Mouse (Mus musculus) forebrain, embryonic 15.5 days (tissue): ENCODE results near the gene Mrfap1. TPM values are rescaled to one million over a fixed set of nuclear protein-coding genes. Genes with fewer than 3 reads are reported as not detected.
A peak's percentile ranks its signal among the peaks of the same experiment; 100 is the strongest.

ENCODE experiments used
- ATAC-seq: fragments of 200-750 bp; cut with Nextera tagmentation; replicated peaks from 2 replicates; pipeline ENCODE4 v1.8.0; 2017; ENCODE audit warnings: mild to moderate bottlenecking, moderate TSS enrichment, moderate library complexity
- H3K27ac ChIP-seq: fragments of 300-500 bp; sonication (generic); replicated peaks from 2 replicates; pipeline ENCODE4 v1.5.1; 2015; ENCODE audit warnings: mild to moderate bottlenecking, inconsistent platforms
- H3K27me3 ChIP-seq: fragments of 300-500 bp; sonication (generic); 2 replicates; pipeline ENCODE4 v1.6.1; 2015; ENCODE audit warnings: inconsistent platforms
- H3K36me3 ChIP-seq: fragments of 300-500 bp; sonication (generic); 2 replicates; pipeline ENCODE4 v1.6.1; 2015; ENCODE audit warnings: mild to moderate bottlenecking, inconsistent platforms
- H3K4me1 ChIP-seq: fragments of 300-500 bp; sonication (generic); 2 replicates; pipeline ENCODE4 v1.6.1; 2015; ENCODE audit warnings: inconsistent platforms
- H3K4me2 ChIP-seq: fragments of 300-500 bp; sonication (generic); replicated peaks from 2 replicates; pipeline ENCODE4 v1.6.1; 2015; ENCODE audit warnings: mild to moderate bottlenecking, inconsistent platforms
- H3K4me3 ChIP-seq: fragments of 300-500 bp; sonication (generic); 2 replicates; pipeline ENCODE4 v1.5.1; 2015; ENCODE audit warnings: mild to moderate bottlenecking, inconsistent platforms
- H3K9ac ChIP-seq: fragments of 300-500 bp; sonication (generic); replicated peaks from 2 replicates; pipeline ENCODE4 v1.6.1; 2015; ENCODE audit warnings: mild to moderate bottlenecking, inconsistent platforms
- H3K9me3 ChIP-seq: fragments of 300-500 bp; sonication (generic); 2 replicates; pipeline ENCODE4 v1.6.1; 2016; ENCODE audit warnings: inconsistent platforms
- WGBS: fragments of 180-500 bp; shearing (Covaris S2); methylation state at CpG from one replicate; pipeline ENCODE4 v1.1.7; 2015; ENCODE audit warnings: mixed read lengths; 5-methylcytosine and 5-hydroxymethylcytosine counted together
- polyA plus RNA-seq: library from polyadenylated mRNA; unstranded; fragments of >200 nt; fragmentation: Nextera tagmentation; extraction: Ambion mirVana; gene quantifications from 2 replicates; pipeline ENCODE4 v1.2.1, GENCODE M21; 2015

The Mrfap1 gene
- polyA plus RNA-seq, 1 experiment from 2014 or later: 358 TPM

GRCm38 (mm10) chr5:36747071-36747470, 49.5 kb downstream of the Mrfap1 start:
- peaks cover 20% of the 10 kb centered on the region for H3K4me1 ChIP-seq
- ATAC-seq: no peak
- H3K9ac ChIP-seq: no peak overlapping the region
- H3K27ac ChIP-seq: no peak overlapping the region
- WGBS: 86% methylated on average over 7 of the region's 7 CpGs
- H3K4me2 ChIP-seq: peak overlapping the region; percentile 92
- no peaks in the 10 kb centered on the region for H3K27me3 ChIP-seq
- H3K4me3 ChIP-seq: peak overlapping the region; percentile 76
- H3K36me3 ChIP-seq: no peaks in the 10 kb centered on the region
- H3K9me3 ChIP-seq: no peaks in the 10 kb centered on the region

Other genes with a start within 250 kb of the Mrfap1 start
- gene Tbc1d14, start 203.5 kb downstream of the Mrfap1 start, polyA plus RNA-seq: 101 and 104 TPM in 2 replicates
- gene D5Ertd579e, start 100.7 kb downstream of the Mrfap1 start, polyA plus RNA-seq: 34.5 and 35.1 TPM in 2 replicates
- 30.4 and 32.6 TPM in 2 replicates for gene Bloc1s4, start 48.1 kb downstream of the Mrfap1 start, polyA plus RNA-seq
- 6.9 and 7.1 TPM in 2 replicates for gene Man2b2, start 33.9 kb upstream of the Mrfap1 start, polyA plus RNA-seq
- gene Ppp2r2c, start 71.7 kb upstream of the Mrfap1 start, polyA plus RNA-seq: 30.0 and 33.2 TPM in 2 replicates
- 5.3 and 6.1 TPM in 2 replicates for gene Wfs1, start 192.4 kb upstream of the Mrfap1 start, polyA plus RNA-seq